Mouse (Mus musculus) kidney, adult 2 months (tissue): ENCODE measurements at regions not wholly inside any gene's neighbourhood (a gene's known extent, or its start where the extent isn't known, plus 50 kb on each side); places are given as distances from the start of the nearest gene placed in this dataset.

Source experiments
- DNase-seq: peaks from one replicate; pipeline ENCODE4 v3.0.0; 2021
- H3K27ac ChIP-seq: fragments of 200-500 bp; 2 replicates; pipeline ENCODE4 v1.5.1; 2012; ENCODE audit warnings: low read depth, low read length, control low read depth, inconsistent platforms; ENCODE audit not compliant: insufficient read depth
- H3K27me3 ChIP-seq: fragments of 200-500 bp; replicated peaks from 2 replicates; pipeline ENCODE4 v1.6.1; 2012; ENCODE audit warnings: mild to moderate bottlenecking, moderate library complexity, low read length, inconsistent platforms; ENCODE audit not compliant: control insufficient read depth, insufficient read depth
- H3K36me3 ChIP-seq: fragments of 200-500 bp; 2 replicates; pipeline ENCODE4 v1.6.1; 2012; ENCODE audit warnings: mild to moderate bottlenecking, moderate library complexity, low read length, inconsistent platforms; ENCODE audit not compliant: control insufficient read depth, insufficient read depth
- H3K4me1 ChIP-seq: fragments of 200-500 bp; 2 replicates; pipeline ENCODE4 v1.6.1; 2011; ENCODE audit warnings: low read length; ENCODE audit not compliant: control insufficient read depth, insufficient read depth
- H3K4me3 ChIP-seq: fragments of 200-500 bp; 2 replicates; pipeline ENCODE4 v1.5.1; 2011; ENCODE audit warnings: mild to moderate bottlenecking, low read depth, low read length, control low read depth; ENCODE audit not compliant: insufficient read depth
- CTCF ChIP-seq: fragments of 200-500 bp; conservative IDR thresholded peaks from 2 replicates; pipeline ENCODE4 v1.5.1; 2011; ENCODE audit warnings: low read depth, mild to moderate bottlenecking, control low read depth, low read length, moderate library complexity, mixed read lengths; ENCODE audit not compliant: insufficient read depth, insufficient read length
- POLR2A ChIP-seq: fragments of 200-500 bp; IDR thresholded peaks from one replicate; pipeline ENCODE4 v1.6.1; 2011; ENCODE audit warnings: low read depth, low read length, control low read depth
- WGBS: fragments of 180-500 bp; shearing (Covaris S2); methylation state at CpG from one replicate; pipeline ENCODE4 v1.1.7; 2018; 5-methylcytosine and 5-hydroxymethylcytosine counted together

DNA sequence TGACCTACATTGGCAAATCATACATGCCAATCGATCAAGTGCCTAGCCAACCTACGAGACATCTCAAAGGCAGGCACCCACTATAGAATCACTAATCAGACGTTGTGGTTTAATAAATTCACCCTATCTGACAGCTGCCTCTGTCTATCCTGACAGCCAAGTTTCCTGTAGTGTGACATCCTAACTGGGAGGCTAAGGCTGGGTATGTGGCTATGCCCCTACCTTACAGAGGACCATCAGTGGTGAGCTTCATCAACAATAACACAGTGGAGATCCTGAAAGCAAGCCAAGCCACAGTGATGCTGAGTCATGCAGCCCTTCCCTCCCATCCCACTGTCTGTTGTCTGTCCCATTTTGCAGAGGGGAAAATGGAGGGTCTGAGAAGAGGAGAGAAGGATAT is 630.7 kb downstream of the Sox6 start:
- H3K4me1 ChIP-seq: no peaks in the 10 kb centered on the region
- H3K4me3 ChIP-seq: no peak overlapping the region
- no peaks in the 10 kb centered on the region for H3K36me3 ChIP-seq
- 87% methylated on average over 3 of the region's 3 CpGs for WGBS
- H3K27me3 ChIP-seq: no peaks in the 10 kb centered on the region
- TF ChIP-seq POLR2A (no peak), CTCF (no peak)
- no peak for DNase-seq
- no peak overlapping the region for H3K27ac ChIP-seq

DNA sequence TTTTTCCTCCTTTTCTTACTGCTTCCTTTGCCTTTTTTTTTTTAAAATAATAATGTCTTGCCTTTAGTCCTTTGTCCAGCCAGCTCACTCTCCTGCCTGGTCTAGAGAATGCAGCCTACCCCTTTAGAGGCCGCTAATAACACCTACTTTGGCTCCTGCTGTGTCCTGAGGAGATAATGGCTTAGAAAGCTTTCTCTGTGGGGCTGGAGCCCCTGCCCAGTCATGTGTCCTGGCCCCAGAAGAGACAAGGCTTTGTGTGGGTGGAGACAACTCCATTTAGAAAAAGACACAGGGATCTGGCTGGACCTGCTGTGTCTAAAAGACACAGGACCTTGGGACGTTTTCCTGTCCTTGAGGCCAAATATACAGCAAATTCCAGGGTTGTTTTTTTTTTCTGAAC is 629.7 kb downstream of the Sox6 start:
- DNase-seq: no peak
- no peaks in the 10 kb centered on the region for H3K27me3 ChIP-seq
- no peak overlapping the region for H3K27ac ChIP-seq
- TF ChIP-seq POLR2A (no peak), CTCF (no peak)
- H3K4me1 ChIP-seq: no peaks in the 10 kb centered on the region
- H3K36me3 ChIP-seq: no peaks in the 10 kb centered on the region
- WGBS: 71% methylated on average over 2 of the region's 2 CpGs
- no peak overlapping the region for H3K4me3 ChIP-seq

DNA sequence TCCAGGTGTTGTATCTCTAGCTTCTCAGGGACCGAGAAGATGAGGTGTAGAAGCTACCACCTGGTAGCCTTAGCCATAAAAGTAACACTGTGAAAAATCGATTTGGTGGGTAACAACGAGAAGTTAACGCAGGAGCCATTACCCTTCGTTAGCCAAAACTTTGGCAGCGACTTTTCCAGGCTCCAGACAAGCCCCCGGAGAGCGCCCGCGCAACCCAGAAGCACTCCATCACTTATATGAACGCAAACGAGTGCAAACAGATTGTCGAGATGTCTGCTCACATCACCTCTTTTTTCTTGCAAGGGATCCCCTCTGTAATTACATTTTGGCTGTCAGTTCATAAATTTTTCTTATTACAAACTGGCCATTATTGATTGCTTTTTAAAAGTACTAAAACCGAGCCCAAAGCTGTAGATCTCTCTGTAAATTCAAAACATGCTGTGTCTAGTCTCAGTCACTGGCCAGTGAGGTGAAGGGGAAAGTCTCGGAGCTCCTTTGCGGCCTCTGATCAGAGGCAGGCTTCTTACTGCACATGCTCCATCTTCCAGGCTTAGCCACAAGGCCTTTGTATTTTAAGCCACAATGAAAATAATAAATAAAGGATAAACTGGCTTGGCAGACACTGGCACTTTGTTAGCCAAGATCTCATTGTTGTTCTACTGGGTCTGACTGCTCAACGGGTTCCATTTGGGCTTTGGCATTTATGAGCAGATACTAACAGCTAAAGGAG is 627.9 kb downstream of the Sox6 start:
- no peaks in the 10 kb centered on the region for H3K4me1 ChIP-seq
- DNase-seq: no peak
- H3K27me3 ChIP-seq: no peaks in the 10 kb centered on the region
- WGBS: 64% methylated on average over 17 of the region's 17 CpGs
- H3K4me3 ChIP-seq: no peak overlapping the region
- no peak for TF ChIP-seq CTCF
- TF ChIP-seq POLR2A: no peak
- H3K27ac ChIP-seq: no peak overlapping the region
- no peaks in the 10 kb centered on the region for H3K36me3 ChIP-seq

DNA sequence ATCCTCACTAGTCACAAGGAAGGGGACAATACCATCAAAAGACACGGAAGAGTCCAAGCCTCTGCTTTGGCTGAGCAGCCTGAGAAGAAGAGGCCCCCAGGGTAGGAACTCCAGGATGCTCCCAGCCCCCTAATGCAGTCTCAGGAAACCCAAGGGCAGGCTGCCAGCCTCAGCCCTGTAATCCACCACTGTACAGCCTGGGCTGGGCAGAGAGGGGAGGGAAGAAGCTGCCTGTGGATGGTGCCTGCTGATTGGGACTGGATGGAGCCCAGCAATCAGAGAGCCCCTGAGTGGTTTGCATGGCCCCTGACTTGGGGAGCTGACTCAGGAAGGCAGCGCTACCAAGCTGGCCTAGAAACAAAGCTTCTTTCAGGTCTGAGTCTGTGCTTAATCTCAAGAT is 627.1 kb downstream of the Sox6 start:
- 68% methylated on average over 2 of the region's 2 CpGs for WGBS
- Histone ChIP-seq H3K4me1 (no peaks in the 10 kb centered on the region), H3K4me3 (no peak overlapping the region), H3K36me3 (no peaks in the 10 kb centered on the region), H3K27me3 (no peaks in the 10 kb centered on the region), H3K27ac (no peak overlapping the region)
- TF ChIP-seq POLR2A: no peak
- no peak for DNase-seq

DNA sequence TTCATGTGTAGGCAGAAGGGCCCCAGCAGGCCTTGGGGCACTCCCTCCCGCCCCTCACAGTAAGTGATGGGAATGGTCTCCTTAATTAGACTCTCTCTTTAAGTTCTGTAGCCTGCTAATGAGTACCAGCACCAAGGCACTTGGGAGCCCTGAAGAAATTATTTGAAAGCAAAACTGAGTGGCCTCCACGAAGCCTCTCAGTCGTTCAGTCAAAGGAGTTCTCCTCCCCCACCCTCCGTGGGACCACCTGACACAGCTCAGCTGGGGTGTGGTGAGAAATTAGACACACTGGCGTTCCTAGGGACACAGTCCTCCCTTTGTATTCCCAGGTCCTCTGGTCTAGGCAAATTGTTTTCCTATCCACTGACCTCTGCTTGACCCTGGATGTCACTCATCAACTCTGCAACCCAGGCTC is 623.4 kb downstream of the Sox6 start:
- no peak for TF ChIP-seq POLR2A
- no peak for TF ChIP-seq CTCF
- no peaks in the 10 kb centered on the region for H3K36me3 ChIP-seq
- WGBS: 39% methylated on average over 5 of the region's 5 CpGs
- no peak overlapping the region for H3K4me3 ChIP-seq
- H3K27ac ChIP-seq: no peak overlapping the region
- no peak for DNase-seq
- no peaks in the 10 kb centered on the region for H3K4me1 ChIP-seq
- H3K27me3 ChIP-seq: no peaks in the 10 kb centered on the region
